Mouse (Mus musculus) retina, adult 2 months (tissue): ENCODE measurements around the gene Slc41a2.
"Not testable (repeated sequence)": the region's sequence is repeated elsewhere in the genome, so short reads cannot be mapped to it uniquely, and the experiment has no call there.

ENCODE experiments used
- DNase-seq: peaks from one replicate; pipeline ENCODE4 v3.0.0-alpha.2; 2012; ENCODE audit warnings: low read depth, low spot score

Slc41a2 gene

GRCm38 (mm10) chr10:83351779-83352178 is 14.1 kb upstream of the Slc41a2 start:
- DNase-seq = not testable (repeated sequence)

GRCm38 (mm10) chr10:83350689-83351088 is 13.0 kb upstream of the Slc41a2 start:
- no peak for DNase-seq

GRCm38 (mm10) chr10:83347494-83347893 is 9.8 kb upstream of the Slc41a2 start:
- DNase-seq = no peak

- DNase-seq = no peak
Observed at GRCm38 (mm10) chr10:83346359-83346736, 8.7 kb upstream of the Slc41a2 start.

GRCm38 (mm10) chr10:83345693-83346358 is 8.1 kb upstream of the Slc41a2 start:
- DNase-seq = no peak

GRCm38 (mm10) chr10:83343828-83344685 is 6.4 kb upstream of the Slc41a2 start:
- no peak for DNase-seq

- no peak for DNase-seq
Observed at GRCm38 (mm10) chr10:83343171-83343570, 5.5 kb upstream of the Slc41a2 start.

- DNase-seq = no peak
Observed at GRCm38 (mm10) chr10:83341226-83341625, 3.5 kb upstream of the Slc41a2 start.

GRCm38 (mm10) chr10:83337971-83338598 is 403 bp upstream of the Slc41a2 start:
- no peak for DNase-seq

- no peak for DNase-seq
Observed at GRCm38 (mm10) chr10:83336336-83336735, 1.3 kb downstream of the Slc41a2 start.

GRCm38 (mm10) chr10:83332581-83332980 is 5.1 kb downstream of the Slc41a2 start:
- no peak for DNase-seq

- DNase-seq = no peak
Observed at GRCm38 (mm10) chr10:83331811-83332210, 5.9 kb downstream of the Slc41a2 start.

GRCm38 (mm10) chr10:83330336-83330735 is 7.3 kb downstream of the Slc41a2 start:
- no peak for DNase-seq

- no peak for DNase-seq
Observed at GRCm38 (mm10) chr10:83328791-83329190, 8.9 kb downstream of the Slc41a2 start.

- no peak for DNase-seq
Observed at GRCm38 (mm10) chr10:83326648-83327285, 10.9 kb downstream of the Slc41a2 start.

GRCm38 (mm10) chr10:83325903-83326302 is 11.8 kb downstream of the Slc41a2 start:
- DNase-seq = no peak

GRCm38 (mm10) chr10:83324871-83325270 is 12.8 kb downstream of the Slc41a2 start:
- no peak for DNase-seq

- no peak for DNase-seq
Observed at GRCm38 (mm10) chr10:83322551-83323100, 15.1 kb downstream of the Slc41a2 start.

- no peak for DNase-seq
Observed at GRCm38 (mm10) chr10:83321528-83321927, 16.2 kb downstream of the Slc41a2 start.

GRCm38 (mm10) chr10:83320870-83321269 is 16.8 kb downstream of the Slc41a2 start:
- DNase-seq = no peak

- no peak for DNase-seq
Observed at GRCm38 (mm10) chr10:83320396-83320795, 17.3 kb downstream of the Slc41a2 start.

GRCm38 (mm10) chr10:83313033-83313432 is 24.6 kb downstream of the Slc41a2 start:
- DNase-seq = no peak
